Comparison of ENCODE assay signal across 8 mouse cellular contexts in genomic region chr11:74898517-74898827, GRCm38 (mm10). TPM values are rescaled to one million over a fixed set of nuclear protein-coding genes. Genes with fewer than 3 reads are reported as not detected.
DNase-seq lines count a peak whose midpoint lies in the region; ATAC-seq and TF ChIP-seq lines count a peak whose summit lies in the region.

No protein-coding gene starts in this region.

- H3K9ac ChIP-seq in embryonic facial prominence, embryonic 13.5 days, result peak overlapping the region; percentile 83
- H3K9ac ChIP-seq in intestine, embryonic 15.5 days, result peak overlapping the region; percentile 73
- peak overlapping the region; percentile 80 for H3K9ac ChIP-seq in neural tube, embryonic 12.5 days

- TF ChIP-seq POLR2A in lung, adult 2 months (IDR thresholded peaks at IDR 0.05; ENCODE audit: borderline replicate concordance, extremely low read depth, low read depth, low read length), result no peak

- H3K36me3 ChIP-seq in embryonic facial prominence, embryonic 13.5 days, result peaks cover 41% of the 10 kb centered on the region
- peaks cover 20% of the 10 kb centered on the region for H3K36me3 ChIP-seq in intestine, embryonic 15.5 days
- H3K36me3 ChIP-seq in neural tube, embryonic 12.5 days, result peaks cover 35% of the 10 kb centered on the region

- no peak for TF ChIP-seq CTCF in lung, adult 2 months (IDR thresholded peaks at IDR 0.05; ENCODE audit: insufficient read depth, low read length)

- peak overlapping the region; percentile 81 for H3K27ac ChIP-seq in embryonic facial prominence, embryonic 13.5 days
- peak overlapping the region; percentile 87; the same call in 1 of the 2 replicates for H3K27ac ChIP-seq in intestine, embryonic 15.5 days
- H3K27ac ChIP-seq in neural tube, embryonic 12.5 days, result no peak overlapping the region

- no peaks in the 10 kb centered on the region for H3K27me3 ChIP-seq in embryonic facial prominence, embryonic 13.5 days
- no peaks in the 10 kb centered on the region for H3K27me3 ChIP-seq in intestine, embryonic 15.5 days (replicated peaks)
- H3K27me3 ChIP-seq in neural tube, embryonic 12.5 days (replicated peaks), result no peaks in the 10 kb centered on the region

- DNase-seq in lung, adult 2 months, result no peak
- DNase-seq in lung, postnatal 10 days, result no peak
- no peak for DNase-seq in gastrocnemius, postnatal 4 days (ENCODE audit: low spot score in 2 of 2)
- DNase-seq in MN1 (ENCODE audit: low spot score), result no peak
- no peak for DNase-seq in cerebellum, adult 18-20 months

- H3K4me3 ChIP-seq in lung, adult 2 months (replicated peaks; ENCODE audit: extremely low read depth, low read depth, low read length), result peak overlapping the region; percentile 87
- peak overlapping the region; percentile 91 for H3K4me3 ChIP-seq in embryonic facial prominence, embryonic 13.5 days
- H3K4me3 ChIP-seq in intestine, embryonic 15.5 days (replicated peaks), result peak overlapping the region; percentile 83
- H3K4me3 ChIP-seq in neural tube, embryonic 12.5 days, result peak overlapping the region; percentile 87

- WGBS in lung, adult 2 months, result 0% methylated on average over 7 of the region's 7 CpGs
- under 1% methylated on average over 7 of the region's 7 CpGs for WGBS in embryonic facial prominence, embryonic 13.5 days
- 0% methylated on average over 7 of the region's 7 CpGs for WGBS in intestine, embryonic 15.5 days
- WGBS in neural tube, embryonic 12.5 days, result under 1% methylated on average over 7 of the region's 7 CpGs

- no peak for ATAC-seq in embryonic facial prominence, embryonic 13.5 days (ENCODE audit: insufficient number of reproducible peaks, insufficient read depth, low FRiP score, low TSS enrichment, low read depth)
- ATAC-seq in intestine, embryonic 15.5 days, result no peak
- ATAC-seq in neural tube, embryonic 12.5 days (ENCODE audit: low FRiP score, low read depth), result no peak

- peaks cover 5% of the 10 kb centered on the region; the same call in 1 of the 2 replicates for H3K4me1 ChIP-seq in lung, adult 2 months (ENCODE audit: control insufficient read depth, insufficient read depth, low read length)
- H3K4me1 ChIP-seq in embryonic facial prominence, embryonic 13.5 days, result peaks cover 20% of the 10 kb centered on the region
- peaks cover 17% of the 10 kb centered on the region for H3K4me1 ChIP-seq in intestine, embryonic 15.5 days (replicated peaks)
- peaks cover 16% of the 10 kb centered on the region; the same call in 1 of the 2 replicates for H3K4me1 ChIP-seq in neural tube, embryonic 12.5 days

- no peaks in the 10 kb centered on the region for H3K9me3 ChIP-seq in embryonic facial prominence, embryonic 13.5 days
- no peaks in the 10 kb centered on the region for H3K9me3 ChIP-seq in intestine, embryonic 15.5 days
- H3K9me3 ChIP-seq in neural tube, embryonic 12.5 days, result no peaks in the 10 kb centered on the region

- peak overlapping the region; percentile 98 for H3K4me2 ChIP-seq in embryonic facial prominence, embryonic 13.5 days
- H3K4me2 ChIP-seq in intestine, embryonic 15.5 days (replicated peaks), result peak overlapping the region; percentile 97
- H3K4me2 ChIP-seq in neural tube, embryonic 12.5 days (replicated peaks), result peak overlapping the region; percentile 98

RNA-seq across cellular contexts. Expression of gene Tsr1, which starts 0.6 kb away (rescaled TPM):
- polyA plus RNA-seq in lung, adult 2 months (2012; rRNA removed), result 7.1 and 7.5 TPM in 2 replicates
- 40.1 and 42.4 TPM in 2 replicates for polyA plus RNA-seq in embryonic facial prominence, embryonic 13.5 days (2015; fragmentation: Nextera tagmentation; extraction: Ambion mirVana)
- 49.6 and 53.5 TPM in 2 replicates for polyA plus RNA-seq in intestine, embryonic 15.5 days (2015; fragmentation: Nextera tagmentation; extraction: Ambion mirVana)
- 35.2 and 38.3 TPM in 2 replicates for polyA plus RNA-seq in neural tube, embryonic 12.5 days (2016; fragmentation: Nextera tagmentation; extraction: Ambion mirVana)
- total RNA-seq in gastrocnemius, postnatal 4 days (2021), result 10 to 100 TPM; 28.6 to 30.4 TPM

RNA-seq across cellular contexts. Expression of gene Sgsm2, which starts 1.6 kb away (rescaled TPM):
- 19.3 and 22.1 TPM in 2 replicates for polyA plus RNA-seq in lung, adult 2 months (2012; rRNA removed)
- 4.6 and 4.7 TPM in 2 replicates for polyA plus RNA-seq in embryonic facial prominence, embryonic 13.5 days (2015; fragmentation: Nextera tagmentation; extraction: Ambion mirVana)
- polyA plus RNA-seq in intestine, embryonic 15.5 days (2015; fragmentation: Nextera tagmentation; extraction: Ambion mirVana), result 5.1 TPM in 2 replicates
- 16.1 and 16.8 TPM in 2 replicates for polyA plus RNA-seq in neural tube, embryonic 12.5 days (2016; fragmentation: Nextera tagmentation; extraction: Ambion mirVana)
- total RNA-seq in gastrocnemius, postnatal 4 days (2021), result 10 to 100 TPM; 10.5 to 12.0 TPM

RNA-seq across cellular contexts. Expression of gene Smg6, which starts 27.2 kb away (rescaled TPM):
- polyA plus RNA-seq in lung, adult 2 months (2012; rRNA removed), result 35.8 and 40.8 TPM in 2 replicates
- 22.4 and 22.5 TPM in 2 replicates for polyA plus RNA-seq in embryonic facial prominence, embryonic 13.5 days (2015; fragmentation: Nextera tagmentation; extraction: Ambion mirVana)
- 11.9 and 12.4 TPM in 2 replicates for polyA plus RNA-seq in intestine, embryonic 15.5 days (2015; fragmentation: Nextera tagmentation; extraction: Ambion mirVana)
- polyA plus RNA-seq in neural tube, embryonic 12.5 days (2016; fragmentation: Nextera tagmentation; extraction: Ambion mirVana), result 21.3 and 21.8 TPM in 2 replicates
- total RNA-seq in gastrocnemius, postnatal 4 days (2021), result 10 to 100 TPM; 25.0 to 28.6 TPM

RNA-seq across cellular contexts. Expression of gene Srr, which starts 27.3 kb away (rescaled TPM):
- polyA plus RNA-seq in lung, adult 2 months (2012; rRNA removed), result 5.0 and 11.4 TPM in 2 replicates
- polyA plus RNA-seq in embryonic facial prominence, embryonic 13.5 days (2015; fragmentation: Nextera tagmentation; extraction: Ambion mirVana), result 29.9 and 30.6 TPM in 2 replicates
- polyA plus RNA-seq in intestine, embryonic 15.5 days (2015; fragmentation: Nextera tagmentation; extraction: Ambion mirVana), result 16.1 and 16.6 TPM in 2 replicates
- 27.4 and 28.1 TPM in 2 replicates for polyA plus RNA-seq in neural tube, embryonic 12.5 days (2016; fragmentation: Nextera tagmentation; extraction: Ambion mirVana)
- 10 to 100 TPM; 29.9 to 32.9 TPM for total RNA-seq in gastrocnemius, postnatal 4 days (2021)
